Mouse (Mus musculus): Measurements from ENCODE around the gene Rras2.

Rras2 gene

GRCm38 (mm10) chr7:114114284-114114683 is 3.3 kb downstream of the Rras2 start:
- DNase-seq (ENCODE audit: low spot score in 2 of 2) = no peak

GRCm38 (mm10) chr7:114110500-114110899 is 7.1 kb downstream of the Rras2 start:
- DNase-seq (ENCODE audit: low spot score in 2 of 2) = no peak

GRCm38 (mm10) chr7:114105886-114106285 is 11.7 kb downstream of the Rras2 start:
- DNase-seq (ENCODE audit: low spot score in 2 of 2) = no peak

GRCm38 (mm10) chr7:114103629-114104347 is 13.8 kb downstream of the Rras2 start:
- no peak for DNase-seq (ENCODE audit: low spot score in 2 of 2)

- DNase-seq (ENCODE audit: low spot score in 2 of 2) = no peak
Observed at GRCm38 (mm10) chr7:114103152-114103551, 14.4 kb downstream of the Rras2 start.

GRCm38 (mm10) chr7:114102609-114103008 is 15.0 kb downstream of the Rras2 start:
- DNase-seq (ENCODE audit: low spot score in 2 of 2) = no peak

- DNase-seq (ENCODE audit: low spot score in 2 of 2) = no peak
Observed at GRCm38 (mm10) chr7:114101412-114101811, 16.2 kb downstream of the Rras2 start.

- no peak for DNase-seq (ENCODE audit: low spot score in 2 of 2)
Observed at GRCm38 (mm10) chr7:114093548-114094174, 23.9 kb downstream of the Rras2 start.

- DNase-seq (ENCODE audit: low spot score in 2 of 2) = no peak
Observed at GRCm38 (mm10) chr7:114090892-114091545, 26.6 kb downstream of the Rras2 start.

- no peak for DNase-seq (ENCODE audit: low spot score in 2 of 2)
Observed at GRCm38 (mm10) chr7:114090231-114090630, 27.4 kb downstream of the Rras2 start.

- DNase-seq (ENCODE audit: low spot score in 2 of 2) = no peak
Observed at GRCm38 (mm10) chr7:114088918-114089317, 28.7 kb downstream of the Rras2 start.

- no peak for DNase-seq (ENCODE audit: low spot score in 2 of 2)
Observed at GRCm38 (mm10) chr7:114087986-114088385, 29.6 kb downstream of the Rras2 start.

GRCm38 (mm10) chr7:114087341-114087740 is 30.2 kb downstream of the Rras2 start:
- no peak for DNase-seq (ENCODE audit: low spot score in 2 of 2)

- no peak for DNase-seq (ENCODE audit: low spot score in 2 of 2)
Observed at GRCm38 (mm10) chr7:114086021-114086710, 31.4 kb downstream of the Rras2 start.

GRCm38 (mm10) chr7:114083760-114084159 is 33.8 kb downstream of the Rras2 start:
- no peak for DNase-seq (ENCODE audit: low spot score in 2 of 2)

GRCm38 (mm10) chr7:114083088-114083487 is 34.5 kb downstream of the Rras2 start:
- DNase-seq (ENCODE audit: low spot score in 2 of 2) = no peak

GRCm38 (mm10) chr7:114081633-114082420 is 35.8 kb downstream of the Rras2 start:
- no peak for DNase-seq (ENCODE audit: low spot score in 2 of 2)

- no peak for DNase-seq (ENCODE audit: low spot score in 2 of 2)
Observed at GRCm38 (mm10) chr7:114080250-114080649, 37.3 kb downstream of the Rras2 start.

- no peak for DNase-seq (ENCODE audit: low spot score in 2 of 2)
Observed at GRCm38 (mm10) chr7:114079343-114079742, 38.2 kb downstream of the Rras2 start.

- no peak for DNase-seq (ENCODE audit: low spot score in 2 of 2)
Observed at GRCm38 (mm10) chr7:114074595-114074994, 43.0 kb downstream of the Rras2 start.

- no peak for DNase-seq (ENCODE audit: low spot score in 2 of 2)
Observed at GRCm38 (mm10) chr7:114074133-114074532, 43.4 kb downstream of the Rras2 start.
